Mouse (Mus musculus) heart, postnatal 0 days (tissue): Measurements from ENCODE around the gene Cnnm3. TPM values are rescaled to one million over a fixed set of nuclear protein-coding genes. Genes with fewer than 3 reads are reported as not detected.
A peak's percentile ranks its signal among the peaks of the same experiment; 100 is the strongest.

ENCODE experiments used
- ATAC-seq: fragments of 200-750 bp; cut with Nextera tagmentation; 2 replicates; pipeline ENCODE4 v1.8.0; 2017; ENCODE audit warnings: low read depth, moderate number of reproducible peaks, moderate library complexity; ENCODE audit not compliant: insufficient read depth
- DNase-seq: peaks from one replicate; pipeline ENCODE4 v3.0.0-alpha.2; 2016; ENCODE audit warnings: low spot score
- H3K27ac ChIP-seq: fragments of 300-500 bp; sonication (generic); 2 replicates; pipeline ENCODE4 v1.5.1; 2014; ENCODE audit warnings: low read depth, mild to moderate bottlenecking
- H3K27me3 ChIP-seq: fragments of 300-500 bp; sonication (generic); 2 replicates; pipeline ENCODE4 v1.6.1; 2014; ENCODE audit warnings: low read length, mixed read lengths; ENCODE audit not compliant: control insufficient read depth, insufficient read depth
- H3K36me3 ChIP-seq: fragments of 300-500 bp; sonication (generic); replicated peaks from 2 replicates; pipeline ENCODE4 v1.6.1; 2014; ENCODE audit warnings: low read length, mixed read lengths; ENCODE audit not compliant: control insufficient read depth, insufficient read depth
- H3K4me1 ChIP-seq: fragments of 300-500 bp; sonication (generic); 2 replicates; pipeline ENCODE4 v1.6.1; 2014; ENCODE audit warnings: antibody characterized with exemption; ENCODE audit not compliant: control insufficient read depth, insufficient read depth
- H3K4me2 ChIP-seq: fragments of 300-500 bp; sonication (generic); 2 replicates; pipeline ENCODE4 v1.6.1; 2014; ENCODE audit warnings: low read depth, mild to moderate bottlenecking, low read length, moderate library complexity
- H3K4me3 ChIP-seq: fragments of 300-500 bp; sonication (generic); 2 replicates; pipeline ENCODE4 v1.5.1; 2014; ENCODE audit warnings: low read depth, low read length
- H3K9ac ChIP-seq: fragments of 300-500 bp; sonication (generic); replicated peaks from 2 replicates; pipeline ENCODE4 v1.6.1; 2014; ENCODE audit warnings: low read depth, low read length, mixed read lengths
- H3K9me3 ChIP-seq: fragments of 300-500 bp; sonication (generic); replicated peaks from 2 replicates; pipeline ENCODE4 v1.6.1; 2016; ENCODE audit warnings: low read length; ENCODE audit not compliant: control insufficient read depth
- CTCF ChIP-seq: IDR thresholded peaks from 2 replicates; pipeline ENCODE4 v1.5.1; 2016; ENCODE audit warnings: antibody characterized with exemption, control low read depth, low read depth
- EP300 ChIP-seq: IDR thresholded peaks from 2 replicates; pipeline ENCODE4 v1.6.1; 2016; ENCODE audit warnings: antibody characterized with exemption, low read depth
- WGBS: fragments of 180-500 bp; shearing (Covaris S2); extraction: QIAGEN DNeasy Blood & Tissue Kit; methylation state at CpG from one replicate; pipeline ENCODE4 v1.1.7; 2014; 5-methylcytosine and 5-hydroxymethylcytosine counted together
- polyA plus RNA-seq: library from polyadenylated mRNA; unstranded; fragments of >200 nt; fragmentation: Nextera tagmentation; extraction: Ambion mirVana; gene quantifications from 2 replicates; pipeline ENCODE4 v1.2.1, GENCODE M21; 2015
- total RNA-seq: library from RNA; depleted of rRNA; stranded (reverse); fragments of >200 nt; gene quantifications from 2 replicates; pipeline ENCODE4 v1.2.3, GENCODE M21; 2014; ENCODE audit warnings: low replicate concordance

Gene Cnnm3
- total and polyA plus RNA-seq, 2 experiments from 2014 or later: 2.0 to 21.4 TPM

DNA sequence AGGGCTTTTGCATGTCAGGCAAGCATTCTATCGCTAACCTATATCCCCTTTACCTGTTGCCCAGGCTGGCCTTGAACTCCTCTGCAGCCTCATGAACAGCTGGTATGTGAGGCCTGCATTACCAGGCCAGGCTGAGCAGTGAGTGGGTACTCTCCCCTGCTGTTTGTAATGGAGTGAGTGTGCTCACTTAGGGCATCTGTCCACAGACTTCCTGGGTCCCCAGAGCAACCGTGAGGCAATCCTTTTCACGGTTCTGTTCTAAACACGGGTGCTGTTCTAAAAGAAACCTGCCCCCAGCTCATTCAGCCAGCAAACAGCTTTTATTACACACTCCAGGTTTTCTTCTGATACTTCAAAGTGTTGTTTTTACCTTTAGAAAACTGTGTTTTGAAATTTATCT, 27.1 kb downstream of the Cnnm3 start:
- DNase-seq: no peak
- WGBS: 53% methylated on average over 4 of the region's 4 CpGs
- no peak overlapping the region for H3K4me3 ChIP-seq
- H3K36me3 ChIP-seq: peaks cover 30% of the 10 kb centered on the region
- TF ChIP-seq CTCF (no peak), EP300 (no peak)
- H3K27ac ChIP-seq: peak overlapping the region; percentile 84
- H3K4me1 ChIP-seq: peaks cover 34% of the 10 kb centered on the region
- H3K4me2 ChIP-seq: no peak overlapping the region
- 0 out of 2 replicates have a peak overlapping the region, but pooled peaks have one; percentile 3 for H3K9ac ChIP-seq
- no peaks in the 10 kb centered on the region for H3K9me3 ChIP-seq
- no peak for ATAC-seq
- no peaks in the 10 kb centered on the region for H3K27me3 ChIP-seq

- Histone ChIP-seq H3K4me3 (no peak within 1 kb of the TSS), H3K4me1 (peaks cover 30% of the 10 kb centered on the region), H3K4me2 (no peak within 1 kb of the TSS), H3K27me3 (no peaks in the 10 kb centered on the region), H3K9ac (0 out of 2 replicates have a peak within 1 kb of the TSS, but pooled peaks have one; percentile 3), H3K27ac (peak within 1 kb of the TSS; percentile 84), H3K36me3 (peaks cover 30% of the 10 kb centered on the region), H3K9me3 (no peaks in the 10 kb centered on the region)
- 32% methylated on average over 8 of the region's 9 CpGs for WGBS
- TF ChIP-seq EP300 (0 out of 2 replicates have a peak, but pooled peaks have one; percentile 37), CTCF (no peak)
- peak; percentile 89 for ATAC-seq
- peak; percentile 95 for DNase-seq
Measured at GRCm38 (mm10) chr1:36539186-36539585, 27.5 kb downstream of the Cnnm3 start, which contains the start of gene Gm42417. Gm42417 (minus strand) TSS chr1:36539429.

DNA sequence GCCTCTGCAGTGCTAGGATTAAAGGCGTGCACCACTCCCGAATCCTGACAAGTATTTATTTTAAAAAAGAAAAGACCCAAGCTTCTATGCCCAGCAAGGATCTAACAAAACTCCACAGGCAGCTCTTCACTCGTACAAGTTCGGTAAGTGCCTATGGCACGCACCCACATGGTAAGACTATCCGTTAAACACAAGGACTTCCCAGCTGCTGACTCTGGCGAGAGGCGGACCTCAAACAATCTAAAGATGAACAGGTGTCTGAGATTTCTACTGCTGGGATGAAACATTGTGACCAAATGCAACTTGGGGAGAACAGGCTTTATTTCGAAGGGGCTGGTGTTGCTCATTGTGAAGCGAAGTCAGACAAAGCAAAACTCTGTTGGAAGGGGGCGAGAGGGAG, 28.5 kb downstream of the Cnnm3 start:
- Histone ChIP-seq H3K27ac (peak overlapping the region; percentile 84), H3K36me3 (peaks cover 30% of the 10 kb centered on the region), H3K9me3 (no peaks in the 10 kb centered on the region), H3K4me1 (peaks cover 25% of the 10 kb centered on the region), H3K4me2 (no peak overlapping the region), H3K27me3 (no peaks in the 10 kb centered on the region), H3K9ac (no peak overlapping the region), H3K4me3 (no peak overlapping the region)
- no peak for DNase-seq
- TF ChIP-seq CTCF: no peak
- TF ChIP-seq EP300: no peak
- no peak for ATAC-seq
- 88% methylated on average over 11 of the region's 11 CpGs for WGBS

DNA sequence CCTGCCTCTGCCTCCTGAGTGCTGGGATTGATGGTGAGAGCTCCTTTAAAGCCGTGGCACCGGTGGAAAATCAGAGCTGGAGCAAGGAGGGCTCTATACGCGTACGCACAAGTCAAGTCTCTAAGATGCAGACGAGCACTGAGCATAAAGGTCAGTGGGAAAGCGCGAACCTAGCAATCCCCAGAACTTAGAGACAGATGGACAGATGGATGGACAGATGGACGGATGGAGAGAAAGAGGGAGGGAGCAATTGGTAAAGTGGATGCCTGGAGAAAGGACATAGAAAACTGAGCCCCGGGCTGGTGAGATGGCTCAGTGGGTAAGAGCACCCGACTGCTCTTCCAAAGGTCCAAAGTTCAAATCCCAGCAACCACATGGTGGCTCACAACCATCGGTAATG, 29.1 kb downstream of the Cnnm3 start:
- no peak overlapping the region for H3K9ac ChIP-seq
- no peak overlapping the region for H3K4me2 ChIP-seq
- no peaks in the 10 kb centered on the region for H3K9me3 ChIP-seq
- H3K27me3 ChIP-seq: no peaks in the 10 kb centered on the region
- 93% methylated on average over 12 of the region's 12 CpGs for WGBS
- no peak for TF ChIP-seq CTCF
- no peak for TF ChIP-seq EP300
- H3K4me1 ChIP-seq: peaks cover 19% of the 10 kb centered on the region
- no peak for DNase-seq
- ATAC-seq: no peak
- H3K4me3 ChIP-seq: no peak overlapping the region
- no peak overlapping the region for H3K27ac ChIP-seq
- peaks cover 30% of the 10 kb centered on the region for H3K36me3 ChIP-seq

GRCm38 (mm10) chr1:36541844-36542243, 30.2 kb downstream of the Cnnm3 start:
- ATAC-seq: no peak
- no peak for DNase-seq
- Histone ChIP-seq H3K4me2 (no peak overlapping the region), H3K27me3 (no peaks in the 10 kb centered on the region), H3K4me1 (peaks cover 17% of the 10 kb centered on the region), H3K36me3 (peaks cover 30% of the 10 kb centered on the region), H3K27ac (no peak overlapping the region), H3K4me3 (no peak overlapping the region), H3K9me3 (no peaks in the 10 kb centered on the region), H3K9ac (no peak overlapping the region)
- TF ChIP-seq EP300 (no peak), CTCF (no peak)
- 90% methylated on average over 16 of the region's 16 CpGs for WGBS

DNA sequence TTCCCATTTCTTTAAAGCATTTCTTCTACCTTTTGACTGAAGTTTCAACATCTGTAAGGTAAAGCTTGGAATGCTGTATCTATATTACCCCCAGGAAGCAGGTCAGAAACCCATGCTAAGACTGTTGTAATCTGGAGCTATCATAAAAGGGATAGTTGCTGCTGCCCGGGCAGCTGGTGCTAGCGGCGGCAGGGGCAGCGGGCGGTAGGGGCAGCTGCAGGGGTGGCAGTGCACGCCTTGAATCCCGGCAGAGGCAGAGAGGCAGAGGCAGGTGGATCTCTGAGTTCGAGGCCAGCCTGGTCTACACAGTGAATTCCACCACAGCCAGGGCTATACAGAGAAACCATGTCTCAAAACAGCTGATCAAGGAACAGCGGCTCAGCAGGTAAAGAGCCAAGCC, 31.3 kb downstream of the Cnnm3 start:
- Histone ChIP-seq H3K9ac (no peak overlapping the region), H3K4me3 (no peak overlapping the region), H3K36me3 (peaks cover 30% of the 10 kb centered on the region), H3K4me1 (peaks cover 15% of the 10 kb centered on the region), H3K27ac (no peak overlapping the region), H3K4me2 (no peak overlapping the region), H3K9me3 (no peaks in the 10 kb centered on the region), H3K27me3 (no peaks in the 10 kb centered on the region)
- TF ChIP-seq CTCF (no peak), EP300 (no peak)
- 88% methylated on average over 9 of the region's 9 CpGs for WGBS
- ATAC-seq: no peak
- no peak for DNase-seq
